Mouse (Mus musculus) kidney, adult 8-10 months (tissue): ENCODE results near the gene Gars.

Experiments
- DNase-seq, 2 experiments: peaks; one replicate each; pipeline ENCODE4 v3.0.0; 2022

Gene Gars

GRCm38 (mm10) chr6:55098603-55099002, 60.8 kb downstream of the Gars start:
- DNase-seq = no peak

GRCm38 (mm10) chr6:55108358-55108757, 70.6 kb downstream of the Gars start:
- DNase-seq = peak; percentile 9 to 33

- peak; percentile 18 to 32 for DNase-seq
Measured at GRCm38 (mm10) chr6:55117325-55118109, 79.7 kb downstream of the Gars start.

- DNase-seq = no peak
Measured at GRCm38 (mm10) chr6:55123056-55123455, 85.2 kb downstream of the Gars start.

GRCm38 (mm10) chr6:55126576-55126975, 88.8 kb downstream of the Gars start:
- DNase-seq = no peak

- no peak for DNase-seq
Measured at GRCm38 (mm10) chr6:55128391-55128790, 90.6 kb downstream of the Gars start.
